Mouse (Mus musculus) frontal cortex, adult (tissue): Measurements from ENCODE around the gene Sorcs2.

Source experiments
- ATAC-seq: cut with Nextera tagmentation; 2 replicates; pipeline ENCODE4 v1.9.2; 2017; ENCODE audit warnings: mild to moderate bottlenecking, moderate library complexity, mixed read lengths; ENCODE audit not compliant: low TSS enrichment

Sorcs2 gene

GRCm38 (mm10) chr5:36069503-36070360 lies 328.2 kb downstream of the Sorcs2 start:
- ATAC-seq, result peak; percentile 98

GRCm38 (mm10) chr5:36067651-36068181 lies 330.2 kb downstream of the Sorcs2 start:
- no peak for ATAC-seq

- peak; percentile 47; the same call in 1 of the 2 replicates for ATAC-seq
Observed at GRCm38 (mm10) chr5:36057804-36058322, 340.1 kb downstream of the Sorcs2 start.

GRCm38 (mm10) chr5:36056921-36057320 lies 341.0 kb downstream of the Sorcs2 start:
- ATAC-seq, result no peak

- ATAC-seq, result no peak
Observed at GRCm38 (mm10) chr5:36055876-36056275, 342.1 kb downstream of the Sorcs2 start.

GRCm38 (mm10) chr5:36054498-36054897 lies 343.4 kb downstream of the Sorcs2 start:
- no peak for ATAC-seq

- ATAC-seq, result no peak
Observed at GRCm38 (mm10) chr5:36043154-36043553, 354.8 kb downstream of the Sorcs2 start.

- ATAC-seq, result no peak
Observed at GRCm38 (mm10) chr5:36041756-36042155, 356.2 kb downstream of the Sorcs2 start.

- ATAC-seq, result no peak
Observed at GRCm38 (mm10) chr5:36041236-36041562, 356.7 kb downstream of the Sorcs2 start.

GRCm38 (mm10) chr5:36040398-36041235 lies 357.3 kb downstream of the Sorcs2 start:
- no peak; the same call in 1 of the 2 replicates for ATAC-seq

GRCm38 (mm10) chr5:36039596-36039995 lies 358.3 kb downstream of the Sorcs2 start:
- no peak for ATAC-seq

GRCm38 (mm10) chr5:36033531-36034426 lies 364.2 kb downstream of the Sorcs2 start:
- peak; percentile 88 for ATAC-seq

GRCm38 (mm10) chr5:36025076-36025475 lies 372.9 kb downstream of the Sorcs2 start:
- peak; percentile 85 for ATAC-seq

GRCm38 (mm10) chr5:36024003-36024685 lies 373.8 kb downstream of the Sorcs2 start:
- ATAC-seq, result no peak

- ATAC-seq, result no peak
Observed at GRCm38 (mm10) chr5:36022361-36022760, 375.6 kb downstream of the Sorcs2 start.

- ATAC-seq, result no peak
Observed at GRCm38 (mm10) chr5:36021091-36021490, 376.8 kb downstream of the Sorcs2 start.

GRCm38 (mm10) chr5:36018366-36018765 lies 379.6 kb downstream of the Sorcs2 start:
- ATAC-seq, result no peak

GRCm38 (mm10) chr5:36009405-36009804 lies 388.5 kb downstream of the Sorcs2 start:
- no peak for ATAC-seq

GRCm38 (mm10) chr5:36007649-36008048 lies 390.3 kb downstream of the Sorcs2 start:
- ATAC-seq, result no peak; the same call in 1 of the 2 replicates

- no peak for ATAC-seq
Observed at GRCm38 (mm10) chr5:36006586-36006985, 391.4 kb downstream of the Sorcs2 start.

- no peak for ATAC-seq
Observed at GRCm38 (mm10) chr5:36006106-36006505, 391.8 kb downstream of the Sorcs2 start.
